Mouse (Mus musculus): ENCODE measurements at regions not wholly inside any gene's neighbourhood (a gene's known extent, or its start where the extent isn't known, plus 50 kb on each side); places are given as distances from the start of the nearest gene placed in this dataset.

DNA sequence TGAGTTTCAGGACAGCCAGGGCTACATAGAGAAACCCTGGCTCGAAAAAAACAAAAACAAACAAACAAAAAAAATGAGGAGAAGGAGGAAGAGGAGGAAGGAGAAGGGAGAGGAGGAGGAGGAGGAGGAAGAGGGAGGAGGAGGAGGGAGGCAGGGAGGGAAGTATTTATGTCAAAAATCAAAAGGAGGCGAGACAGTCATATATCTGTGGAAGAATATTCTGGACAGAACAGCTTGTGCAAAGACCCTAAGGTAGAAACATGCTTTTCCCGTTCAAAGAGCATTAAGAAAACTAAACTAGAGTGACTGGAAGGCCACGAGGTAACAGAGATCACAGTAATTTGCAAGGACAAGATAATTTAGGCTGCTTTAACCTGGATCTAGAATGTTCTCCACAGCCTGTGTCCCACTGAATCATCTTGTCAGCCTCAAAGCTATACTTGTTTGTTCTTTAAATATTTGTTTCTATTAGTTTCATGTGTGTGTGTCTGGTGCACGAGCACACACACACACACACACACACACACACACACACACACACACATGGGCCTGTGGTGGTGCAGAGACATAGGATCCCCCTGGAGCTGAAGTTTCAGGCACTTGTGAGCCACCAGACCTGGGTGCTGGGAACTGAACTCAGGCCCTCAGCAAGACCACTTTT lies 50.5 kb upstream of the Cpsf6 start:
- no peak for TF ChIP-seq POLR2A (IDR thresholded peaks at IDR 0.05; ENCODE audit: control insufficient read depth, low read depth, low read length)
- no peak for TF ChIP-seq CTCF (IDR thresholded peaks at IDR 0.05; ENCODE audit: control insufficient read depth, insufficient read depth, insufficient replicate concordance, low read depth, low read length)

Measured in testis, adult 2 months (tissue).